In genomic region chr19:3681310-3681934, GRCm38 (mm10) we compare ENCODE assay signal across 8 mouse cellular contexts. TPM values are rescaled to one million over a fixed set of nuclear protein-coding genes. Genes with fewer than 3 reads are reported as not detected.
DNase-seq lines count a peak whose midpoint lies in the region; ATAC-seq and TF ChIP-seq lines count a peak whose summit lies in the region.

No protein-coding gene starts in this region.

- intact Hi-C loops in left cerebral cortex, postnatal 10 days (cut with DNase I): no loop called here

- H3K4me3 ChIP-seq in liver, postnatal 0 days (ENCODE audit: low read depth, low read length): no peak overlapping the region

- TF ChIP-seq CTCF in liver, postnatal 0 days (IDR thresholded peaks at IDR 0.05; ENCODE audit: low read depth): no peak

- H3K4me2 ChIP-seq in liver, postnatal 0 days (ENCODE audit: low read depth, low read length): peak overlapping the region; percentile 55

- no peak for TF ChIP-seq EP300 in liver, postnatal 0 days (IDR thresholded peaks at IDR 0.05; ENCODE audit: low read depth)

- H3K9me3 ChIP-seq in liver, postnatal 0 days (ENCODE audit: low read length): no peaks in the 10 kb centered on the region

- H3K27ac ChIP-seq in liver, postnatal 0 days (ENCODE audit: low read depth): peak overlapping the region; percentile 69

- peak overlapping the region; percentile 39; the same call in 1 of the 2 replicates for H3K9ac ChIP-seq in liver, postnatal 0 days (replicated peaks)

- H3K36me3 ChIP-seq in liver, postnatal 0 days (replicated peaks; ENCODE audit: insufficient read depth, low read length): no peaks in the 10 kb centered on the region

- peak; percentile 48 to 84 for DNase-seq in left cerebral cortex, postnatal 10 days (ENCODE audit: extremely low spot score in 1 of 2, low spot score in 2 of 2)
- DNase-seq in left cerebral cortex, adult 8-10 months (ENCODE audit: low spot score in 2 of 2): no peak
- peak; percentile 73 to 75 for DNase-seq in cerebellum, postnatal 14 days
- DNase-seq in heart, adult 18-20 months: peak; percentile 95
- peak; percentile 88 for DNase-seq in kidney, adult 11 months
- peak; percentile 59 for DNase-seq in liver, postnatal 0 days
- DNase-seq in skeletal muscle tissue, adult 2 months (ENCODE audit: low read depth, low spot score): peak; percentile 87
- DNase-seq in thymus, postnatal 10 days (ENCODE audit: low spot score in 2 of 2): no peak

- WGBS in liver, postnatal 0 days (ENCODE audit: insufficient replicate concordance): 31% methylated on average over 13 of the region's 13 CpGs

- H3K27me3 ChIP-seq in liver, postnatal 0 days (ENCODE audit: insufficient read depth, low read length): no peaks in the 10 kb centered on the region

- ATAC-seq in liver, postnatal 0 days: peak; percentile 17; the same call in 1 of the 2 replicates

- H3K4me1 ChIP-seq in liver, postnatal 0 days (ENCODE audit: insufficient read depth): peaks cover 50% of the 10 kb centered on the region

RNA-seq across cellular contexts. Expression of gene Lrp5, which starts 4.9 kb away (rescaled TPM):
- total RNA-seq in left cerebral cortex, postnatal 10 days (2021): 10 to 100 TPM; 10.1 TPM
- 10 to 100 TPM in 1 of 4 experiments, 1 to 10 TPM in 3; 7.9 to 10.6 (median 8.4) TPM for total RNA-seq in left cerebral cortex, adult 8-10 months (2022)
- 10 to 100 TPM; 46.5 to 49.3 TPM for total RNA-seq in heart, adult 18-20 months (2021)
- polyA plus RNA-seq in liver, postnatal 0 days (2015; fragmentation: Nextera tagmentation; extraction: Ambion mirVana): 2.7 and 3.6 TPM in 2 replicates

RNA-seq across cellular contexts. Expression of gene 1810055G02Rik, which starts 26.7 kb away (rescaled TPM):
- total RNA-seq in left cerebral cortex, postnatal 10 days (2021): 10 to 100 TPM; 47.5 TPM
- total RNA-seq in left cerebral cortex, adult 8-10 months (2022): 10 to 100 TPM; 25.9 to 28.3 (median 26.3) TPM
- 1 to 10 TPM; 5.5 to 8.3 TPM for total RNA-seq in heart, adult 18-20 months (2021)
- polyA plus RNA-seq in liver, postnatal 0 days (2015; fragmentation: Nextera tagmentation; extraction: Ambion mirVana): 48.2 and 52.7 TPM in 2 replicates

Comparison
In these comparisons a context has a peak if more than half of its experiments do, and no peak if none do; other contexts are left out.
1. DNase-seq: peak in left cerebral cortex, postnatal 10 days (2 of 2), cerebellum, postnatal 14 days (2 of 2), heart, adult 18-20 months (2 of 2), kidney, adult 11 months (single experiment), liver, postnatal 0 days (single experiment) and skeletal muscle tissue, adult 2 months (single experiment); none in left cerebral cortex, adult 8-10 months (0 of 2) and thymus, postnatal 10 days (0 of 2).
2. RNA of gene Lrp5, which starts 4.9 kb away (total RNA-seq): 46.5 to 49.3 TPM in heart, adult 18-20 months; 10.1 TPM in left cerebral cortex, postnatal 10 days and 7.9 to 10.6 TPM in left cerebral cortex, adult 8-10 months; every median in the first group is over 4 times any median in the second.